Mouse (Mus musculus): ENCODE measurements around the gene 1700030J22Rik. TPM values are rescaled to one million over a fixed set of nuclear protein-coding genes. Genes with fewer than 3 reads are reported as not detected.

1700030J22Rik gene
- under 1 TPM in 1 of 3 experiments, not detected in 2; 0.25 TPM for polyA plus RNA-seq (2017; shearing (Covaris generic))

- peak; percentile 95 for ATAC-seq
Measured at GRCm38 (mm10) chr8:116978631-116979256, at the start of gene 1700030J22Rik. TSS of gene 1700030J22Rik (minus strand) at chr8:116978959.

DNA sequence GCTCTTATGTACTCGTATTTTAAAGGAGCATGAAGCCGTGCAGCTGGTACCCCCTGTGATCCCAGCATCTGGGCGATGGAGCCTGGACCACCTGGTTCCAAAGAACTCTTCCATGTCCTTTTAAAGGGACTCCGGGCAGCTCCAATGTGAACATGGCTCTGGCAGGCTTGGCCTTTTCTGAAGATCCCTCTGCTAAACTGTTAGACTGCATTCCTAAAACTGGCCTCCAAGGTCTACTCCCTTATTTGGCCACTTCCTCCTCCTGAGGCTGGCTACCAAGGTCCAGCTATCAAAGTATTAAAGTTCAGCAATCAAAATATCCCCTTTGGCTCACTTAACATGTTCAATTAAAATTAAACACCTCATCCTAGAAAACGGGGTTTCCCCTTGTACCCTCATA is 48.8 kb upstream of the 1700030J22Rik start:
- no peak for ATAC-seq

GRCm38 (mm10) chr8:117022297-117022993 is 43.7 kb upstream of the 1700030J22Rik start:
- no peak for ATAC-seq

DNA sequence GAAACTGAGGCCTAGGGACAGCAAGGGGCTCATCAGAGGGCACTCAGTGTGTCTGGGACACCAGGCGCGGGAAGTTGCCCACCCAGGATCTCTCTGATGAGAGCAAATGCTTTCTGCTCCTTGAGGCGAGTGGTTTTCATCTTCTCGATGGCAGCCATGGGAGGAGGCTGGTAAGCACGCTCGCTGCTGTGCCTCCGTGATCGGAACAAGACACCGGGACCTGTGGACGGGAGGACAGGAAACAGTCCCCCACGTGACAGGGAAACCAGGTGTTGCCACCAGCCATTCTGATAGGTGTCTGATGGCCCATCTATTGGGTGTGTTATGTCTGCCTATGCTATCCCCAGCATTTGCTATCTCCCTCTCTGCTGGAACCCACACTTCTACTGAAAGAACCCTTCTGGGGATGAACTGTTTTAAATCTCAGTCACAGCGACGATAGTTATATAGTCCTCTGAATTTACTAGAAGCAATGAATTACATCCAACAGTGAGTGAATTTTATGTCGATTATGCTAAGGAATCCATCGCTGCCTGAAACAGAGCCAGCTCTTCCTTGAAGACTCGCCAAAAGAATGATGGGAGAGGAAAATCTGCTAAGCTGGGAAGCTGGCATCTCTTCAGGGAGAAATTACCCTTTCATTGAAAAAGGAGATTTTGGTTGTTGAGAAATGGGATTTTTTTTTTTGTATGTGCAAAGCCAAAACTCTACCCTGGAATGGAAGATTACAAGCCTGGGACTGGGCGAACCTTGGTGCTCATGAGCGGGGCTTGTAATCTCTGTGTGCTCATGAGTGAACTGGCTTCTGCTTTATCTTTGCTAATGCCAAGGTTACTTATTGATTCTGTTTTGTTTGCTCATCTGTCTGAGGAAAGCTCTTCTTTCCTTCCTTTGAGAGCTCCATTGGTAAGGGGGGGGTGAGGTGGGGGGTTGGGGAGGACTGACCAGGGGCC is 40.8 kb upstream of the 1700030J22Rik start:
- ATAC-seq: no peak

- ATAC-seq: no peak
Measured at GRCm38 (mm10) chr8:117017896-117018295, 39.1 kb upstream of the 1700030J22Rik start.

- ATAC-seq: no peak
Measured at GRCm38 (mm10) chr8:117017006-117017405, 38.2 kb upstream of the 1700030J22Rik start.

DNA sequence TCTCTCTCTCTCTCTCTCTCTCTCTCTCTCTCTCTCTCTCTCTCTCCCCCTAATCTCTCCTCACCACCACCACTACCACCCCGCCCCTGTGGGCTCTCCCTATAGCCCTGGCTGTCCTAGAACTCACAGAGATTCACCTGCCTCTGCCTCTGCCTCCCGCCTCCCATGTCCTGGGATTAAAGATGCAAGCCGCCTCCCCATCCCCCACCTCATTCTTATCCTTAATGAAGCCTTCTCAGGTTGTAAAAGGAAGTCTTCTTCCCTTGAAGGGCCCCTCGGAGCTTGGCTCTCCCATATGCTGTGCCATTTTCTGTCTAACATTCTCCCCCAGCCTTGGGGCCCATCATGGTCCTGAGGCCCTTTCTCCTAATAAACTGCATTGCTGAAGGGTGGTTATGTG is 36.9 kb upstream of the 1700030J22Rik start:
- no peak for ATAC-seq

GRCm38 (mm10) chr8:117011366-117011765 is 32.6 kb upstream of the 1700030J22Rik start:
- no peak for ATAC-seq

DNA sequence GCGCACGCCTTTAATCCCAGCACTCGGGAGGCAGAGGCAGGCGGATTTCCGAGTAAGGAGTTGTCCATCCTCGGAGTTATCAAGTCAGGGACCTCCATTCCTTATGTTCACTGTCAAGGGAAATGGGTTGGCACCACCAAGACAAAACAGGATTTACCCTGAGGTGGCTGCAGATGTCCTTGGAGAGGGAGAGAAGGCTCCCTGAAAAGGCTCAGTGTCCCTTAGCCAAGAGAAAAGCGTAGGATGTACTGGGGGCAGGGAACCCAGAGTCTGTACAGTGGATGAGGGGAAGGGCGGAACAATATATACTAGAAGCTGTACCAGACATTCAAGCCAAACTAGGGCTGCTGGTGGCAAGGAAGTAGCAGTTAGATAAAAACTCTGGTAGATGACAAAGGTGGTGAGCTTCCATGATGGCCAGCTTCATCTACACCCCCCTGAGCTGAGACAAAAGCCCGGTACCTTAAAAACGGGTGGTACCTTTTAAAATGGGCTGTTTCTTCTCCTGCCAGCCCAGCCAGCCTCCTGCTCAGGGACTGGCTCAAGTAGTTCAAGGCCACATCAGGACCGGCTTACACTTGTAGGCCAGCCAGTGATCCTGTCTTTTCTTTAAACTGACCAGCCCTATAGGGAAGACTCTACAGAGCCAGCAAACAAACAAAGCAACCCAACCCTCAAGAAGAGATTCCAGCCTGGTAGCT is 15.4 kb upstream of the 1700030J22Rik start:
- no peak for ATAC-seq

GRCm38 (mm10) chr8:116993095-116993867 is 14.5 kb upstream of the 1700030J22Rik start, which contains the start of gene Gcsh:
TSS of gene Gcsh (minus strand) at chr8:116993537.
- peak; percentile 99 for ATAC-seq

GRCm38 (mm10) chr8:116992176-116992971 is 13.6 kb upstream of the 1700030J22Rik start:
- ATAC-seq: peak; percentile 10

- no peak for ATAC-seq
Measured at GRCm38 (mm10) chr8:116991241-116991640, 12.5 kb upstream of the 1700030J22Rik start.

- no peak for ATAC-seq
Measured at GRCm38 (mm10) chr8:116989842-116990241, 11.1 kb upstream of the 1700030J22Rik start.

- ATAC-seq: peak; percentile 15
Measured at GRCm38 (mm10) chr8:116980117-116980516, 1.4 kb upstream of the 1700030J22Rik start.

- no peak for ATAC-seq
Measured at GRCm38 (mm10) chr8:116978052-116978451, 707 bp downstream of the 1700030J22Rik start.

GRCm38 (mm10) chr8:116975606-116976005 is 3.2 kb downstream of the 1700030J22Rik start:
- no peak for ATAC-seq

DNA sequence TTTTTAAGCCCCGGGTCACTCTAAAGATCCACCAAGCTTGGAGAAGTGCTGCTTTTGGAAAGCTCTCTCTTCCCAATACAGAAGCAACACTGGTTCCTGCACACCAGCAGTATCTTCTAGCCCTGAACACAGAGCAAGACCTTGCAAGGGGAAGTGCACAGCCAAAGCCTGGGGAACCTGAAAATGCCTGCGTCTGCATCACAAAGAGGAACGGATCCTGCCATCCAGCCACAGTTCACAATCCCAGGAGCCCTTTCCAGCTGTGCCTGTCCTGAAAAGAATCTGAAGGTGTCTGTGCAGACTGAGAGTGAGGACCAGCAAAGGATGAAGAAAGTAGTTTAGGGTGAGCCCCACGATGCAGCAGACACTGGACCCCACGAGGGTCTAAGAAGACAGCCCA is 3.7 kb downstream of the 1700030J22Rik start:
- no peak for ATAC-seq

DNA sequence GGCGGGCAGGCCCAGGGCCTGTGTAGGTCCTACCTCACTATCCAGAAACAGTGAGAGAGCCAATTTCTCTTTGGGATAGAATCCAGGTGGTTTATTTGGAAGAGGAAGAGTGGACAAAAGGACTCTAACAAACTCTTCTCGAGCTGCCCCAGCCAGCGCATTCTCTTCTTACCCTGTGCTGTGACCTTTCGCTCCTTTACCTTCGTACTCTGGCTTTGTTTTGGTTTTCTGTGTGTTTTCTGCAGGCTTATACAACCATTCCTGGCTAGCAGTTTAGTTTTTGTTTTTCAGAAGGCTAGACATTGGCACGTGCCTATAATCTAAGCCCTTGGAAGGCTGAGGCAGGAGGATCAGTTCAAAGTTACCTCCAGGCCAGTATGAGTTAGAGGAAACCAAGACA is 9.2 kb downstream of the 1700030J22Rik start:
- ATAC-seq: no peak

DNA sequence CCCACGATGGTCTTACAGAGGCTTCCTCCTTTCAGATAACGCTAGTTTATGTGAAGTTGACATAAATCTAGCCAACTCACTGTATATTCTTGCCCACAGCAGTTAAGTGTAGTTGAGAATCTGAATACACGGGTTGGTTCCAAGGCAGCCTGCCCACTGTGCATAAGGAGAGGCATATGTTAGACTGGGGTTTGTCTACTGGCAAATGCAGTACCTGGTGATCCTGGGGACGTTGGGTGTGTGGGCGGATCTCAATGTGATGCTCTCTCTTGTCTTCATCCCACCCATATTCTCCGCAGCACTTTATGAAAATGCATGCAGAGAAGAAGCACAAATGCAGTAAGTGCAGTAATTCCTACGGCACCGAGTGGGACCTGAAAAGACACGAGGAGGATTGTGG is 24.3 kb downstream of the 1700030J22Rik start:
- no peak for ATAC-seq

DNA sequence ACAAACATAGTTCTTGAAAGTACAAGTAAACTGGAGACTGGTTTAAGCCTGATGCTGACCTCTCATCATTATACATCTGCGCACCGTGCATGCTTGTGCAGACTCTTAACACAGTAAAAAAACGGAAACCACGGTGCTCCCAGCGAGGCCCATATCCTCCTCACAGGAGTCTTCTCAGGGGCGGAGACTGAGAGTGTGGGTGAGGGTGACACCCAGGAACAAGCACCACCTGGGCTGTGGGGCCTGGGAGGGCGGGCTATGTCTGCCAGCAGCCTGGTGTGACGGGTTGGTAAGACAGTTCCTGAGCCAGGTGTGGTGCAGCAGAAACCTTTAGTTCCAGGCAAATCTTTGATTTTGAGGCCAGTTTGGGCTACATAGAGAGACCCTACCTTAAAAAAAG is 26.3 kb downstream of the 1700030J22Rik start:
- ATAC-seq: peak; percentile 87

DNA sequence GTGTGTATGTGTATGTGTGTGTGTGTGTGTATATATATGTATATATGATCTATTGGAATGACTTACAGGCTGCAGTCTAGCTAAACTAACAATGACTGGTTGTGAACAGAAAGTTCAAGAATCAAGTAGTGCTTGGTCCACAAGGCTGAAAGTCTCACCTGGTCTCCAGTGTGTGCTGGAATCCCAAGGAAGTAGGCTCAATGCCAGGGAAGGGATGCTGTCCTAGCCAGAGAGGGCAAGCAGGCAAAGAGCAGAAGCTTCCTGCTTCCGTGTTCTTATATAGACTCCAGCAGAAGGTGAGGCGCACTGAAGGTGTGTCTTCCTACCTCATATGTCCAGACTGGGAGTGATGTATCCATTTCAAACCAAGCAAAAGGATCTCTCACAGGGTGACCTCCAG is 27.0 kb downstream of the 1700030J22Rik start:
- no peak for ATAC-seq

All from inflammation-experienced regulatory T-cells, adult 6 months (primary cell).